Mouse (Mus musculus): ENCODE data around the gene Spag17. TPM values are rescaled to one million over a fixed set of nuclear protein-coding genes. Genes with fewer than 3 reads are reported as not detected.

Spag17 gene
- polyA plus RNA-seq, 1 experiment from 2014 or later, result 0.54 TPM

- Histone ChIP-seq H3K27ac (ENCODE audit: low read depth, low read length) (no peak overlapping the region), H3K9me3 (replicated peaks; ENCODE audit: control insufficient read depth, low read length) (no peaks in the 10 kb centered on the region), H3K4me2 (no peak overlapping the region), H3K4me3 (ENCODE audit: low read depth, low read length) (no peak overlapping the region), H3K27me3 (ENCODE audit: control insufficient read depth, insufficient read depth, low read length) (no peaks in the 10 kb centered on the region), H3K36me3 (ENCODE audit: control insufficient read depth, insufficient read depth, low read length) (peaks cover 9% of the 10 kb centered on the region), H3K4me1 (ENCODE audit: control insufficient read depth, insufficient read depth, low read length) (peaks cover 10% of the 10 kb centered on the region), H3K9ac (ENCODE audit: low read depth, low read length) (no peak overlapping the region)
- 69% methylated on average over 2 of the region's 2 CpGs for WGBS (ENCODE audit: insufficient replicate concordance)
- ATAC-seq (replicated peaks; ENCODE audit: insufficient number of reproducible peaks, low FRiP score, low TSS enrichment), result no peak
Measured at GRCm38 (mm10) chr3:100163556-100163955, 278.4 kb downstream of the Spag17 start.

DNA sequence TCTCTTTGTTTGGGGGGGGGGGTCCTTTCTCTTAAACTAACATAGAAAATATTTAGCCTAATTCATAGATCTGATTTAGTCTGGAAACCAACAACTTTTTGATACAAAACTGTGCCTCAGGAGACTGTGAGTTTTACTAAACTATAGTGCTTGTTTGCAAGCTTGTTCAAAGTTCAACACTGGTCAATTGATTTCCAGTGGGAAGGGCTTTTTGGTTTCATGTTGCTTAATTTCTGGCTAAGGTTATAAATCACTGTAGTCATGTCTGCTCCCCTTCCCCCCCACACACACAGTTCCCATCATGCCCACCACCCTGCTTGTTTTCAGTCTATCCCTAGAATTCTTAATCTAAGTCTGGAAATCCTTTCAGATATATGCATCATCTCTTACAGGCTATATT, 279.8 kb downstream of the Spag17 start:
- H3K36me3 ChIP-seq (ENCODE audit: control insufficient read depth, insufficient read depth, low read length), result no peaks in the 10 kb centered on the region

DNA sequence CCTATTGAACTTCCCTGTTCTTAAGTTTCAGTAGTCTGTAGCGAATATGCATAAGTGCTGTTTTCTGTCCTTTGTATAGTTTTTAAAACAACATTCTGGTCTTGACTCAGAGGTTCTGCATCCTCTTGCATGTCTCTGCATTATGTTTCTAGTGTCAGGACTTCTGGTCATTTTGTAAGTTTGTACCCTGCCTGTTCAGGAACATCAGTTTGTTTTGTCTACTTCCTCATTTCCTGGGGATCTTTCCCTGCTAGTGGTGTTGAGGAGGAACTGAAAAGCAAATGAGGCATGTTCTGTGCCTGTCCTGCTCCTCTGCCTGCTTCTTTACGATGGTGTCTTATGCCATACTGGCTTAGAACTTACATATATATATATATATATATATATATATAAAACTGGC, 290.8 kb downstream of the Spag17 start:
- 82% methylated on average over 2 of the region's 2 CpGs for WGBS (ENCODE audit: insufficient replicate concordance)
- Histone ChIP-seq H3K4me2 (no peak overlapping the region), H3K9ac (ENCODE audit: low read depth, low read length) (no peak overlapping the region), H3K4me3 (ENCODE audit: low read depth, low read length) (no peak overlapping the region), H3K4me1 (ENCODE audit: control insufficient read depth, insufficient read depth, low read length) (no peaks in the 10 kb centered on the region), H3K27ac (ENCODE audit: low read depth, low read length) (no peak overlapping the region), H3K27me3 (ENCODE audit: control insufficient read depth, insufficient read depth, low read length) (no peaks in the 10 kb centered on the region), H3K9me3 (replicated peaks; ENCODE audit: control insufficient read depth, low read length) (no peaks in the 10 kb centered on the region), H3K36me3 (ENCODE audit: control insufficient read depth, insufficient read depth, low read length) (peaks cover 14% of the 10 kb centered on the region)
- ATAC-seq (replicated peaks; ENCODE audit: insufficient number of reproducible peaks, low FRiP score, low TSS enrichment), result no peak

More for the DNA sequence above, 279.8 kb downstream of the Spag17 start:
- Histone ChIP-seq H3K9ac (ENCODE audit: low read depth, low read length) (no peak overlapping the region), H3K27me3 (ENCODE audit: control insufficient read depth, insufficient read depth, low read length) (no peaks in the 10 kb centered on the region), H3K4me3 (ENCODE audit: low read depth, low read length) (no peak overlapping the region), H3K4me2 (no peak overlapping the region), H3K4me1 (ENCODE audit: control insufficient read depth, insufficient read depth, low read length) (peaks cover 10% of the 10 kb centered on the region), H3K9me3 (replicated peaks; ENCODE audit: control insufficient read depth, low read length) (no peaks in the 10 kb centered on the region), H3K27ac (ENCODE audit: low read depth, low read length) (no peak overlapping the region)
- ATAC-seq (replicated peaks; ENCODE audit: insufficient number of reproducible peaks, low FRiP score, low TSS enrichment), result no peak

GRCm38 (mm10) chr3:100180471-100180870, 295.3 kb downstream of the Spag17 start:
- ATAC-seq (replicated peaks; ENCODE audit: insufficient number of reproducible peaks, low FRiP score, low TSS enrichment), result no peak
- H3K9me3 ChIP-seq (replicated peaks; ENCODE audit: control insufficient read depth, low read length), result no peaks in the 10 kb centered on the region
- 64% methylated on average over 3 of the region's 3 CpGs for WGBS (ENCODE audit: insufficient replicate concordance)

GRCm38 (mm10) chr3:100189444-100189843, 304.2 kb downstream of the Spag17 start:
- WGBS (ENCODE audit: insufficient replicate concordance), result 42% methylated on average over 1 of the region's 1 CpGs
- Histone ChIP-seq H3K4me3 (ENCODE audit: low read depth, low read length) (no peak overlapping the region), H3K27me3 (ENCODE audit: control insufficient read depth, insufficient read depth, low read length) (no peaks in the 10 kb centered on the region), H3K4me1 (ENCODE audit: control insufficient read depth, insufficient read depth, low read length) (no peaks in the 10 kb centered on the region), H3K4me2 (no peak overlapping the region), H3K27ac (ENCODE audit: low read depth, low read length) (no peak overlapping the region), H3K9me3 (replicated peaks; ENCODE audit: control insufficient read depth, low read length) (no peaks in the 10 kb centered on the region), H3K36me3 (ENCODE audit: control insufficient read depth, insufficient read depth, low read length) (no peaks in the 10 kb centered on the region), H3K9ac (ENCODE audit: low read depth, low read length) (no peak overlapping the region)
- ATAC-seq (replicated peaks; ENCODE audit: insufficient number of reproducible peaks, low FRiP score, low TSS enrichment), result no peak

More at GRCm38 (mm10) chr3:100180471-100180870, 295.3 kb downstream of the Spag17 start:
- Histone ChIP-seq H3K4me3 (ENCODE audit: low read depth, low read length) (no peak overlapping the region), H3K4me2 (no peak overlapping the region), H3K27me3 (ENCODE audit: control insufficient read depth, insufficient read depth, low read length) (no peaks in the 10 kb centered on the region), H3K9ac (ENCODE audit: low read depth, low read length) (no peak overlapping the region), H3K36me3 (ENCODE audit: control insufficient read depth, insufficient read depth, low read length) (peaks cover 10% of the 10 kb centered on the region), H3K27ac (ENCODE audit: low read depth, low read length) (no peak overlapping the region), H3K4me1 (ENCODE audit: control insufficient read depth, insufficient read depth, low read length) (no peaks in the 10 kb centered on the region)

GRCm38 (mm10) chr3:100189861-100190260, 304.7 kb downstream of the Spag17 start:
- Histone ChIP-seq H3K4me2 (no peak overlapping the region), H3K9ac (ENCODE audit: low read depth, low read length) (no peak overlapping the region), H3K4me3 (ENCODE audit: low read depth, low read length) (no peak overlapping the region), H3K4me1 (ENCODE audit: control insufficient read depth, insufficient read depth, low read length) (no peaks in the 10 kb centered on the region), H3K9me3 (replicated peaks; ENCODE audit: control insufficient read depth, low read length) (no peaks in the 10 kb centered on the region), H3K36me3 (ENCODE audit: control insufficient read depth, insufficient read depth, low read length) (no peaks in the 10 kb centered on the region), H3K27me3 (ENCODE audit: control insufficient read depth, insufficient read depth, low read length) (no peaks in the 10 kb centered on the region), H3K27ac (ENCODE audit: low read depth, low read length) (no peak overlapping the region)
- ATAC-seq (replicated peaks; ENCODE audit: insufficient number of reproducible peaks, low FRiP score, low TSS enrichment), result no peak
- WGBS (ENCODE audit: insufficient replicate concordance), result 86% methylated on average over 11 of the region's 11 CpGs

All from heart, embryonic 11.5 days (tissue).